In the genomic region with DNA sequence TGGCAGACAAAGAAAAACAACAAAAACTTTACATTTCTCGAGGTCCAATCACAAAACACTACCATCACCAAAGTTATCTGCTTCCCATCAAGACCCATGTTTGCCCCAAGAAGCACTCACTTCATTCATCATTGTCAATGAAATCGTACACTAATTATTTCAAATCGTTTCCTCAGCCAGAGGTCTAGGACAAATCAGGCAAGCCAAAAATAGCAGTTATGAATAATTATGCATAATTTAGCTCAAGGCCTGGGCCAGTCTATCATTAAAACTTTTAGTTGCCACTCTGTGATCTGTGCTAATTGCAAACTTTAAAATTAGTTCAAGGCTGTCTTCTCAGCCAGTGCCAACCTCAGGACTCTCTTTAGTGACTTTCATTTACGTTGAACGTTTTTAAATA, we compare ENCODE assay signal across 9 mouse cellular contexts.
"Had no signal": no experiment of that assay in that cellular context is flagged by ENCODE, and none has a peak within 500 bp of the region (broad histone marks: within the 10 kb centered on the region; RNA-seq: fewer than 3 reads in every experiment).

No protein-coding gene starts in this region.

- DNase-seq: lung, adult 18-20 months; lung, embryonic 14.5 days; lung, postnatal 10 days; lung, postnatal 4 days; midbrain, embryonic 14.5 days; right cerebral cortex, postnatal 14 days; thymus, adult 18-20 months; thymus, postnatal 14 days; thymus, postnatal 36 days had no signal
